Mouse (Mus musculus) stomach, embryonic 14.5 days (tissue): ENCODE data around the gene Zfyve27. TPM values are rescaled to one million over a fixed set of nuclear protein-coding genes. Genes with fewer than 3 reads are reported as not detected.

Experiments
- ATAC-seq: fragments of 200-750 bp; cut with Nextera tagmentation; 2 replicates; pipeline ENCODE4 v1.8.0; 2017; ENCODE audit warnings: low read depth, moderate TSS enrichment; ENCODE audit not compliant: insufficient number of reproducible peaks, insufficient read depth, low FRiP score
- H3K27ac ChIP-seq: fragments of 300-500 bp; sonication (generic); 2 replicates; pipeline ENCODE4 v1.5.1; 2014; ENCODE audit warnings: mild to moderate bottlenecking, low read length, moderate library complexity, mixed read lengths
- H3K27me3 ChIP-seq: fragments of 300-500 bp; sonication (generic); 2 replicates; pipeline ENCODE4 v1.6.1; 2014; ENCODE audit warnings: low read length, control low read depth, mixed read lengths; ENCODE audit not compliant: control insufficient read depth, insufficient read depth
- H3K36me3 ChIP-seq: fragments of 300-500 bp; sonication (generic); 2 replicates; pipeline ENCODE4 v1.6.1; 2014; ENCODE audit warnings: mild to moderate bottlenecking, control low read depth, low read length, moderate library complexity, mixed read lengths; ENCODE audit not compliant: control insufficient read depth, insufficient read depth
- H3K4me1 ChIP-seq: fragments of 300-500 bp; sonication (generic); 2 replicates; pipeline ENCODE4 v1.6.1; 2014; ENCODE audit warnings: low read length, control low read depth, mixed read lengths; ENCODE audit not compliant: control insufficient read depth, insufficient read depth
- H3K4me2 ChIP-seq: fragments of 300-500 bp; sonication (generic); replicated peaks from 2 replicates; pipeline ENCODE4 v1.6.1; 2014; ENCODE audit warnings: low read depth, low read length, control low read depth
- H3K4me3 ChIP-seq: fragments of 300-500 bp; sonication (generic); 2 replicates; pipeline ENCODE4 v1.5.1; 2014; ENCODE audit warnings: low read depth, low read length, control low read depth
- H3K9ac ChIP-seq: fragments of 300-500 bp; sonication (generic); replicated peaks from 2 replicates; pipeline ENCODE4 v1.6.1; 2014; ENCODE audit warnings: low read depth, mild to moderate bottlenecking, control low read depth, low read length, moderate library complexity, mixed read lengths
- H3K9me3 ChIP-seq: fragments of 300-500 bp; sonication (generic); 2 replicates; pipeline ENCODE4 v1.6.1; 2016; ENCODE audit warnings: low read depth, low read length, control low read depth; ENCODE audit not compliant: control insufficient read depth
- WGBS: fragments of 180-500 bp; shearing (Covaris S2); extraction: QIAGEN DNeasy Blood & Tissue Kit; methylation state at CpG from one replicate; pipeline ENCODE4 v1.1.7; 2014; 5-methylcytosine and 5-hydroxymethylcytosine counted together
- polyA plus RNA-seq: library from polyadenylated mRNA; unstranded; fragments of >200 nt; fragmentation: Nextera tagmentation; extraction: Ambion mirVana; gene quantifications from 2 replicates; pipeline ENCODE4 v1.2.1, GENCODE M21; 2014

Zfyve27 gene
- polyA plus RNA-seq, 1 experiment from 2014 or later, result 15.7 TPM

GRCm38 (mm10) chr19:42177461-42177860, 13.7 kb downstream of the Zfyve27 start:
- H3K4me3 ChIP-seq, result no peak overlapping the region
- no peak overlapping the region for H3K27ac ChIP-seq
- no peaks in the 10 kb centered on the region for H3K9me3 ChIP-seq
- H3K36me3 ChIP-seq, result peaks cover 24% of the 10 kb centered on the region
- ATAC-seq, result no peak
- 84% methylated on average over 2 of the region's 2 CpGs for WGBS
- H3K27me3 ChIP-seq, result no peaks in the 10 kb centered on the region
- no peak overlapping the region for H3K4me2 ChIP-seq
- no peaks in the 10 kb centered on the region for H3K4me1 ChIP-seq
- H3K9ac ChIP-seq, result no peak overlapping the region

GRCm38 (mm10) chr19:42179356-42179755, 15.6 kb downstream of the Zfyve27 start:
- H3K4me2 ChIP-seq, result no peak overlapping the region
- no peak overlapping the region for H3K4me3 ChIP-seq
- no peak overlapping the region for H3K27ac ChIP-seq
- H3K9ac ChIP-seq, result no peak overlapping the region
- H3K4me1 ChIP-seq, result no peaks in the 10 kb centered on the region
- H3K27me3 ChIP-seq, result no peaks in the 10 kb centered on the region
- WGBS, result 91% methylated on average over 14 of the region's 14 CpGs
- no peaks in the 10 kb centered on the region for H3K9me3 ChIP-seq
- no peak for ATAC-seq
- H3K36me3 ChIP-seq, result peaks cover 40% of the 10 kb centered on the region

- no peak overlapping the region for H3K9ac ChIP-seq
- 58% methylated on average over 6 of the region's 6 CpGs for WGBS
- H3K27me3 ChIP-seq, result no peaks in the 10 kb centered on the region
- ATAC-seq, result no peak
- peaks cover 48% of the 10 kb centered on the region for H3K36me3 ChIP-seq
- no peak overlapping the region for H3K27ac ChIP-seq
- H3K4me1 ChIP-seq, result no peaks in the 10 kb centered on the region
- no peaks in the 10 kb centered on the region for H3K9me3 ChIP-seq
- no peak overlapping the region for H3K4me3 ChIP-seq
- H3K4me2 ChIP-seq, result no peak overlapping the region
These were observed 18.9 kb downstream of the Zfyve27 start for GRCm38 (mm10) chr19:42182673-42183072.

- Histone ChIP-seq H3K9me3 (no peaks in the 10 kb centered on the region), H3K36me3 (peaks cover 21% of the 10 kb centered on the region), H3K4me2 (no peak overlapping the region), H3K27me3 (no peaks in the 10 kb centered on the region), H3K27ac (no peak overlapping the region), H3K4me1 (no peaks in the 10 kb centered on the region), H3K9ac (no peak overlapping the region), H3K4me3 (no peak overlapping the region)
- WGBS, result 58% methylated on average over 4 of the region's 4 CpGs
- no peak for ATAC-seq
These were observed 26.0 kb downstream of the Zfyve27 start for GRCm38 (mm10) chr19:42189735-42190134.

- WGBS, result 21% methylated on average over 5 of the region's 5 CpGs
- Histone ChIP-seq H3K9ac (no peak overlapping the region), H3K27me3 (no peaks in the 10 kb centered on the region), H3K4me1 (no peaks in the 10 kb centered on the region), H3K9me3 (no peaks in the 10 kb centered on the region), H3K27ac (no peak overlapping the region), H3K4me2 (no peak overlapping the region), H3K36me3 (peaks cover 17% of the 10 kb centered on the region), H3K4me3 (no peak overlapping the region)
- no peak for ATAC-seq
These were observed 26.7 kb downstream of the Zfyve27 start for GRCm38 (mm10) chr19:42190494-42190893.

DNA sequence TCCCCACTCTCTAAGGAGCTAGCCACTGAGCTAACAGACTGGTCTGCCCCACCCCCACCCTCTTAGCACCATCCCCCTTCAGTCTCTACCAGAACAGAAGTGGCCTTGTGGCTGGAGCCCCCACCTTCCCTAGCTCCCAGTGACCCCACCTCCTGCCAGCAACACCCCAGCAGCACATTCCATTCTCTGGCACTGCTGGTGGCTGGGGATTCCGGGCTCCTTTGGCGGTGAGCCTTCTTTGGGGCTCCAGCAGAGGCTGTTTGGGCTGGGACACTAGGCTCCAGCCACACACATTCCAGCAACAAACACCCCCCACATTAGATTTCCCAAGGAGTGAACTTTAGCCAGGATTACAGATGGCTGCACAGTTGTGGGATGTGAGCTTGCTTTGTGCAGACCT, 29.6 kb downstream of the Zfyve27 start:
- Histone ChIP-seq H3K4me1 (no peaks in the 10 kb centered on the region), H3K36me3 (peaks cover 17% of the 10 kb centered on the region), H3K27me3 (no peaks in the 10 kb centered on the region), H3K4me3 (no peak overlapping the region), H3K27ac (no peak overlapping the region), H3K9ac (no peak overlapping the region), H3K4me2 (no peak overlapping the region), H3K9me3 (no peaks in the 10 kb centered on the region)
- WGBS, result 77% methylated on average over 2 of the region's 2 CpGs
- ATAC-seq, result no peak

DNA sequence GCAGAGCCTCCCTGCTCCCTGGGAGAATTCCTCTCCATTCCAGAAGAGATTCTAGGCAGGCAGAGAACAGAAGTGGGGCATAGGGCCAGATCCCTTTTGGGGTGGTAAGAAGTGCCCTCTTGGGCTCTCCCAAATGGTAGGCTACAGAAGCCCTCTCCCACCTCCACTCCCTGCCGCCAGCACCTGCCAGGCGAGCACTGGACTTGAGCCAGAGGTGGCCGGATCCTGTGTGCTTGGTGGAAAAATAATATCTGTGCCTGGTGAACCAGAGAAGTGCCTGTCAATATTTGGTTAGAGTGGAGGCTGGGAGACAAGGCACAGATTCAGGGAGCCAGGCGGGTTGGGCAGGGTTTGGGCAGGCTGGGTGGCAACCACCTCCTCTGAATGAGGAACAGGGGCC, 32.6 kb downstream of the Zfyve27 start:
- ATAC-seq, result no peak
- Histone ChIP-seq H3K9ac (no peak overlapping the region), H3K4me1 (no peaks in the 10 kb centered on the region), H3K27me3 (peaks cover 16% of the 10 kb centered on the region), H3K9me3 (no peaks in the 10 kb centered on the region), H3K4me3 (no peak overlapping the region), H3K27ac (no peak overlapping the region), H3K36me3 (peaks cover 4% of the 10 kb centered on the region), H3K4me2 (no peak overlapping the region)
- WGBS, result 66% methylated on average over 4 of the region's 4 CpGs

GRCm38 (mm10) chr19:42197066-42197465, 33.3 kb downstream of the Zfyve27 start:
- H3K9ac ChIP-seq, result no peak overlapping the region
- no peaks in the 10 kb centered on the region for H3K4me1 ChIP-seq
- H3K4me3 ChIP-seq, result no peak overlapping the region
- ATAC-seq, result no peak
- no peak overlapping the region for H3K27ac ChIP-seq
- H3K36me3 ChIP-seq, result no peaks in the 10 kb centered on the region
- 66% methylated on average over 4 of the region's 4 CpGs for WGBS
- no peak overlapping the region for H3K4me2 ChIP-seq
- peaks cover 23% of the 10 kb centered on the region for H3K27me3 ChIP-seq
- no peaks in the 10 kb centered on the region for H3K9me3 ChIP-seq

DNA sequence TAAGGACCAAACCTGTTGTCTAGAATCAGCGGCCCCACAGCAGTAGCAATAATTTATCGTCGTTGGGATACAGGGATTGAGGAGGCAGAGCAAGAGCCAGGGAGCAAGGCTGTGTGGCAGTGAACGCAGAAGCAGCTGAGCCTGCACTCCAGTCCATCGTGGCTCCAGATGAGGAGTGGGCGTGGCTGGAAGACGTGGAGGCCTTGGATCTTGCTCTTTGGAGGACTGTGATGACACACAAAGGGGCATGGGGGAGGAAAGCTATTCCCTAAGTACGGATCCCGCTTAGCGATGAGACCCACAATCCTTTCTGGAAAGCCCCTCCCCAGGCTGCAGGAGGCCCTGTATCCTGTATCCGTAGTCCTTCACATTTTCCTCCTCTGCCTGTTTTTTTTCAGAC, 34.3 kb downstream of the Zfyve27 start:
- Histone ChIP-seq H3K27ac (no peak overlapping the region), H3K9me3 (no peaks in the 10 kb centered on the region), H3K9ac (no peak overlapping the region), H3K36me3 (no peaks in the 10 kb centered on the region), H3K4me1 (no peaks in the 10 kb centered on the region), H3K27me3 (peaks cover 31% of the 10 kb centered on the region), H3K4me2 (no peak overlapping the region), H3K4me3 (no peak overlapping the region)
- ATAC-seq, result no peak
- WGBS, result 46% methylated on average over 11 of the region's 11 CpGs
